Mouse (Mus musculus) hindbrain, embryonic 10.5 days (tissue): ENCODE measurements at regions not wholly inside any gene's neighbourhood (a gene's known extent, or its start where the extent isn't known, plus 50 kb on each side); places are given as distances from the start of the nearest gene placed in this dataset.

Experiments used
- DNase-seq: peaks from one replicate; pipeline ENCODE4 v3.0.0-alpha.2; 2017; ENCODE audit warnings: low spot score
- H3K27ac ChIP-seq: fragments of 300-500 bp; sonication (generic); 2 replicates; pipeline ENCODE4 v1.5.1; 2016; ENCODE audit warnings: mild to moderate bottlenecking, moderate library complexity
- H3K27me3 ChIP-seq: fragments of 300-500 bp; sonication (generic); 2 replicates; pipeline ENCODE4 v1.6.1; 2016; ENCODE audit warnings: mild to moderate bottlenecking; ENCODE audit not compliant: poor library complexity, insufficient read depth, severe bottlenecking
- H3K36me3 ChIP-seq: fragments of 300-500 bp; sonication (generic); 2 replicates; pipeline ENCODE4 v1.6.1; 2016; ENCODE audit warnings: mild to moderate bottlenecking, moderate library complexity
- H3K4me1 ChIP-seq: fragments of 300-500 bp; sonication (generic); replicated peaks from 2 replicates; pipeline ENCODE4 v1.6.1; 2016; ENCODE audit warnings: mild to moderate bottlenecking
- H3K4me3 ChIP-seq: fragments of 300-500 bp; sonication (generic); 2 replicates; pipeline ENCODE4 v1.5.1; 2016; ENCODE audit warnings: mild to moderate bottlenecking, moderate library complexity
- H3K9me3 ChIP-seq: fragments of 300-500 bp; sonication (generic); 2 replicates; pipeline ENCODE4 v1.6.1; 2016; ENCODE audit warnings: mild to moderate bottlenecking, moderate library complexity
- WGBS: fragments of 180-500 bp; shearing (Covaris S2); methylation state at CpG from one replicate; pipeline ENCODE4 v1.1.7; 2016; 5-methylcytosine and 5-hydroxymethylcytosine counted together

- H3K4me3 ChIP-seq, result peak overlapping the region; percentile 41
These were observed 69.3 kb upstream of the Nkd1 start for GRCm38 (mm10) chr8:88451658-88452500.

GRCm38 (mm10) chr8:88452501-88452847 is 68.7 kb upstream of the Nkd1 start:
- Histone ChIP-seq H3K9me3 (peaks cover 10% of the 10 kb centered on the region), H3K27ac (peak overlapping the region; percentile 60), H3K4me1 (peaks cover 75% of the 10 kb centered on the region), H3K4me3 (no peak overlapping the region), H3K27me3 (peaks cover 75% of the 10 kb centered on the region), H3K36me3 (0 out of 2 replicates have a peak, but pooled peaks cover 5% of the 10 kb centered on the region)
- 68% methylated on average over 6 of the region's 6 CpGs for WGBS
- no peak for DNase-seq

More at GRCm38 (mm10) chr8:88451658-88452500, 69.3 kb upstream of the Nkd1 start:
- peaks cover 77% of the 10 kb centered on the region for H3K27me3 ChIP-seq
- H3K36me3 ChIP-seq, result 0 out of 2 replicates have a peak, but pooled peaks cover 3% of the 10 kb centered on the region
- peak overlapping the region; percentile 81 for H3K27ac ChIP-seq
- H3K4me1 ChIP-seq, result peaks cover 81% of the 10 kb centered on the region
- H3K9me3 ChIP-seq, result peaks cover 7% of the 10 kb centered on the region
- DNase-seq, result peak; percentile 48
- WGBS, result 20% methylated on average over 17 of the region's 17 CpGs

- Histone ChIP-seq H3K9me3 (peaks cover 12% of the 10 kb centered on the region), H3K4me1 (peaks cover 69% of the 10 kb centered on the region), H3K36me3 (0 out of 2 replicates have a peak, but pooled peaks cover 5% of the 10 kb centered on the region), H3K27me3 (peaks cover 62% of the 10 kb centered on the region), H3K27ac (peak overlapping the region; percentile 92), H3K4me3 (peak overlapping the region; percentile 61)
- under 1% methylated on average over 75 of the region's 75 CpGs for WGBS
- peak; percentile 86 for DNase-seq
These were observed 67.0 kb upstream of the Nkd1 start for GRCm38 (mm10) chr8:88454048-88454696.

GRCm38 (mm10) chr8:88454906-88455305 is 66.2 kb upstream of the Nkd1 start:
- Histone ChIP-seq H3K4me3 (peak overlapping the region; percentile 61), H3K9me3 (peaks cover 20% of the 10 kb centered on the region), H3K4me1 (peaks cover 62% of the 10 kb centered on the region), H3K27ac (peak overlapping the region; percentile 92), H3K36me3 (0 out of 2 replicates have a peak, but pooled peaks cover 5% of the 10 kb centered on the region), H3K27me3 (peaks cover 55% of the 10 kb centered on the region)
- DNase-seq, result peak; percentile 58
- 6% methylated on average over 4 of the region's 4 CpGs for WGBS

GRCm38 (mm10) chr8:88455434-88456020 is 65.6 kb upstream of the Nkd1 start:
- peak overlapping the region; percentile 61 for H3K4me3 ChIP-seq
- 8% methylated on average over 28 of the region's 28 CpGs for WGBS
- H3K27me3 ChIP-seq, result peaks cover 48% of the 10 kb centered on the region
- 0 out of 2 replicates have a peak, but pooled peaks cover 5% of the 10 kb centered on the region for H3K36me3 ChIP-seq
- DNase-seq, result peak; percentile 77
- peaks cover 25% of the 10 kb centered on the region for H3K9me3 ChIP-seq
- H3K27ac ChIP-seq, result peak overlapping the region; percentile 92
- peaks cover 56% of the 10 kb centered on the region for H3K4me1 ChIP-seq

- Histone ChIP-seq H3K36me3 (0 out of 2 replicates have a peak, but pooled peaks cover 5% of the 10 kb centered on the region), H3K27ac (no peak overlapping the region), H3K9me3 (peaks cover 29% of the 10 kb centered on the region), H3K4me3 (no peak overlapping the region), H3K27me3 (peaks cover 15% of the 10 kb centered on the region; the same call in 1 of the 2 replicates), H3K4me1 (peaks cover 23% of the 10 kb centered on the region)
- no peak for DNase-seq
- WGBS, result 89% methylated on average over 2 of the region's 2 CpGs
These were observed 62.0 kb upstream of the Nkd1 start for GRCm38 (mm10) chr8:88459197-88459596.

- no peaks in the 10 kb centered on the region for H3K9me3 ChIP-seq
- H3K36me3 ChIP-seq, result no peaks in the 10 kb centered on the region
- no peak for DNase-seq
- WGBS, result 72% methylated on average over 3 of the region's 3 CpGs
- H3K27me3 ChIP-seq, result no peaks in the 10 kb centered on the region
- H3K4me3 ChIP-seq, result no peak overlapping the region
- H3K27ac ChIP-seq, result no peak overlapping the region
- H3K4me1 ChIP-seq, result peaks cover 22% of the 10 kb centered on the region
These were observed 53.4 kb upstream of the Nkd1 start for GRCm38 (mm10) chr8:88467756-88468155.

GRCm38 (mm10) chr8:88470931-88471455 is 50.2 kb upstream of the Nkd1 start:
- no peaks in the 10 kb centered on the region for H3K36me3 ChIP-seq

More at GRCm38 (mm10) chr8:88470931-88471455, 50.2 kb upstream of the Nkd1 start:
- no peak for DNase-seq
- no peak overlapping the region for H3K4me3 ChIP-seq
- peaks cover 12% of the 10 kb centered on the region for H3K4me1 ChIP-seq
- no peaks in the 10 kb centered on the region for H3K27me3 ChIP-seq
- peak overlapping the region; percentile 56; the same call in 1 of the 2 replicates for H3K27ac ChIP-seq
- H3K9me3 ChIP-seq, result no peaks in the 10 kb centered on the region
- 60% methylated on average over 8 of the region's 8 CpGs for WGBS
